Mouse (Mus musculus): ENCODE measurements around the gene Hspb3.

- no peak for TF ChIP-seq CTCF (IDR thresholded peaks at IDR 0.05; ENCODE audit: low read depth)
- peak; percentile 57 for TF ChIP-seq EP300 (IDR thresholded peaks at IDR 0.05; ENCODE audit: low read depth)
Measured at GRCm38 (mm10) chr13:113699415-113699873, 36.0 kb upstream of the Hspb3 start.

Data from liver, embryonic 14.5 days (tissue).